Comparison of ENCODE assay signal across 14 mouse cellular contexts in the genomic region with DNA sequence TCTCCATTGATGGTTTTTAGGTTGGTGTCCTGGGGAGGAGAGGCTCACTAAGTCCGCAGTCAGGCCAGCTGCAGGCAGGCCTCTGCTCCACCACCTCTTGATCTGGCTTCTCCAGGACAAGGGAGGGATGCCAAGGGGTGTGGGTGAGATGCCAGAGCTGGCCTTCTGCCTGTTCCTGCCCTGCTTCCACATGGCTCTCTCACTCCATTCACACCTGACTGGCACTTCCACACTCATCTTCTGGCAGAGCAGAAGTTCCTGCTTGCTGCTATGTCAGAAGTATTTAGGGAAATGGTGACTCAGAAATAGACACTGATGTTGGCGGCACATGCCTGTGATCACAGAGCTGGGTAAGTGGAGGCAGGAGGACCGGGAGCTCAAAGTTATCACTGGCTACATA. TPM values are rescaled to one million over a fixed set of nuclear protein-coding genes. Genes with fewer than 3 reads are reported as not detected.
DNase-seq lines count a peak whose midpoint lies in the region; ATAC-seq and TF ChIP-seq lines count a peak whose summit lies in the region.
"Had no signal": no experiment of that assay in that cellular context is flagged by ENCODE, and none has a peak within 500 bp of the region (broad histone marks: within the 10 kb centered on the region; RNA-seq: fewer than 3 reads in every experiment).

No protein-coding gene starts in this region.

- peaks cover 8% of the 10 kb centered on the region for H3K4me1 ChIP-seq in hindbrain, postnatal 0 days (ENCODE audit: insufficient read depth, low read length)
- H3K4me1 ChIP-seq in hindbrain, embryonic 12.5 days: peaks cover 52% of the 10 kb centered on the region

- no peak overlapping the region for H3K9ac ChIP-seq in hindbrain, postnatal 0 days (replicated peaks; ENCODE audit: low read length)
- H3K9ac ChIP-seq in hindbrain, embryonic 12.5 days: no peak overlapping the region

- 71% methylated on average over 3 of the region's 3 CpGs for WGBS in hindbrain, postnatal 0 days
- WGBS in hindbrain, embryonic 12.5 days: 77% methylated on average over 3 of the region's 3 CpGs

- H3K4me3 ChIP-seq in hindbrain, postnatal 0 days (ENCODE audit: low read length): no peak overlapping the region
- no peak overlapping the region for H3K4me3 ChIP-seq in hindbrain, embryonic 12.5 days

- ATAC-seq in hindbrain, postnatal 0 days: no peak
- ATAC-seq in hindbrain, embryonic 12.5 days (ENCODE audit: low FRiP score): no peak

- no peak overlapping the region for H3K27ac ChIP-seq in hindbrain, postnatal 0 days
- no peak overlapping the region for H3K27ac ChIP-seq in hindbrain, embryonic 12.5 days
- H3K27ac ChIP-seq: kidney, postnatal 0 days had no signal

- DNase-seq in adrenal gland, postnatal 14 days: peak; percentile 38
- no peak for DNase-seq in adrenal gland, adult 2 months
- peak; percentile 43 for DNase-seq in hindbrain, postnatal 0 days (ENCODE audit: low spot score)
- DNase-seq in cerebellum, adult 18-20 months: peak; percentile 77 to 78
- DNase-seq in left cerebral cortex, adult 18-20 months (ENCODE audit: low spot score in 2 of 2): peak; percentile 56 to 61
- no peak for DNase-seq in urinary bladder, postnatal 25 days (ENCODE audit: low spot score)
- DNase-seq in embryo, embryonic 9.5 days (ENCODE audit: extremely low spot score): no peak
- DNase-seq: adrenal gland, postnatal 36 days; spleen, adult 18-20 months had no signal

- TF ChIP-seq CTCF in hindbrain, postnatal 0 days (IDR thresholded peaks at IDR 0.05; ENCODE audit: low read depth): no peak

- no peaks in the 10 kb centered on the region for H3K27me3 ChIP-seq in hindbrain, postnatal 0 days (ENCODE audit: insufficient read depth, low read length)
- peaks cover 22% of the 10 kb centered on the region for H3K27me3 ChIP-seq in hindbrain, embryonic 12.5 days

- no peaks in the 10 kb centered on the region for H3K9me3 ChIP-seq in hindbrain, postnatal 0 days (ENCODE audit: low read length)
- H3K9me3 ChIP-seq in hindbrain, embryonic 12.5 days (replicated peaks): no peaks in the 10 kb centered on the region

- H3K36me3 ChIP-seq in hindbrain, postnatal 0 days (ENCODE audit: insufficient read depth, low read length): no peaks in the 10 kb centered on the region
- H3K36me3 ChIP-seq in hindbrain, embryonic 12.5 days: no peaks in the 10 kb centered on the region

- no peak overlapping the region for H3K4me2 ChIP-seq in hindbrain, postnatal 0 days (ENCODE audit: low read depth, low read length)
- H3K4me2 ChIP-seq in hindbrain, embryonic 12.5 days (replicated peaks): no peak overlapping the region
- H3K4me2 ChIP-seq: liver, embryonic 11.5 days had no signal

RNA-seq across cellular contexts. Expression of gene Stra6, which starts 4.0 kb away (rescaled TPM):
- 0.96 and 1.3 TPM in 2 replicates for total RNA-seq in adrenal gland, postnatal 14 days (2021)
- total RNA-seq in adrenal gland, adult 2 months (2021): 1 to 10 TPM; 1.5 to 1.8 TPM
- 2.0 and 2.6 TPM in 2 replicates for polyA plus RNA-seq in adrenal gland, adult 2 months (2012; rRNA removed)
- total RNA-seq in hindbrain, postnatal 0 days (2014; rRNA removed): 16.0 and 19.2 TPM in 2 replicates
- 7.5 TPM in 2 replicates for polyA plus RNA-seq in hindbrain, postnatal 0 days (2015; fragmentation: Nextera tagmentation; extraction: Ambion mirVana)
- polyA plus RNA-seq in hindbrain, embryonic 12.5 days (2016; fragmentation: Nextera tagmentation; extraction: Ambion mirVana): 14.8 and 17.6 TPM in 2 replicates
- 10 to 100 TPM in 1 of 2 experiments, 1 to 10 TPM in 1; 7.8 to 10.3 TPM for total RNA-seq in left cerebral cortex, adult 18-20 months (2021)
- total RNA-seq: common myeloid progenitor, adult 5-6 weeks; megakaryocyte-erythroid progenitor cell, adult 5-6 weeks had no signal

RNA-seq across cellular contexts. Expression of gene Ccdc33, which starts 51.1 kb away (rescaled TPM):
- total RNA-seq in adrenal gland, postnatal 14 days (2021): not detected in 2 replicates
- under 1 TPM; 0.21 to 0.84 TPM for total RNA-seq in adrenal gland, adult 2 months (2021)
- 0.18 and 0.34 TPM in 2 replicates for polyA plus RNA-seq in adrenal gland, adult 2 months (2012; rRNA removed)
- 0.52 and 1.4 TPM in 2 replicates for total RNA-seq in hindbrain, postnatal 0 days (2014; rRNA removed)
- polyA plus RNA-seq in hindbrain, postnatal 0 days (2015; fragmentation: Nextera tagmentation; extraction: Ambion mirVana): 0.75 and 1.2 TPM in 2 replicates
- 1.0 and 1.5 TPM in 2 replicates for polyA plus RNA-seq in hindbrain, embryonic 12.5 days (2016; fragmentation: Nextera tagmentation; extraction: Ambion mirVana)
- 1 to 10 TPM in 1 of 2 experiments, under 1 TPM in 1; 0.67 to 1.2 TPM for total RNA-seq in left cerebral cortex, adult 18-20 months (2021)
- total RNA-seq: common myeloid progenitor, adult 5-6 weeks; megakaryocyte-erythroid progenitor cell, adult 5-6 weeks had no signal
- polyA plus RNA-seq: liver, embryonic 11.5 days had no signal

Comparison
In these comparisons a context has a peak if more than half of its experiments do, and no peak if none do; other contexts are left out.
1. DNase-seq: peak in adrenal gland, postnatal 14 days (single experiment), hindbrain, postnatal 0 days (single experiment), cerebellum, adult 18-20 months (2 of 2) and left cerebral cortex, adult 18-20 months (2 of 2); none in adrenal gland, adult 2 months (single experiment), urinary bladder, postnatal 25 days (single experiment) and embryo, embryonic 9.5 days (single experiment).